Mouse (Mus musculus) embryo, embryonic 9.5 days (tissue): ENCODE measurements around the gene 1190002N15Rik.

Experiments used
- DNase-seq: peaks from one replicate; pipeline ENCODE4 v3.0.0-alpha.2; 2017; ENCODE audit errors: extremely low spot score

Gene 1190002N15Rik

DNA sequence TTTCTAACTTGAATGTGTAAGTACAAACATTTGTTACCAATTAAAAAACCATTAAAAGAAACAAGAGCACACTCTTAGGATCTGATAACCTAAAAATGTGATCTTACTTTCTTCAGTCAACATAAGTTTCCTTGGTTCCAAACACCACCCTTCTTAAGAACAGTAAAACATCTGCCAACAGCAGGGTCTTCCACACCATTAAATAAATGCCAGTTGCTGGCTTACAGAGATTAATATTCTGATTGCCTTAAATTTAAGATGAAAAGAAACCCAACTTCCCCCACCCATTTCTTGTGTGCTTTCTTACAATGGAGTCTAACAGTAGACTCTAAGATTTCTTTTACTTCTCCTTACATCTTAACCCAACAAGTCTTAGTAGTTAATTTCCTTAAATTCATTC lies 7.9 kb downstream of the 1190002N15Rik start:
- no peak for DNase-seq

- no peak for DNase-seq
Observed at GRCm38 (mm10) chr9:94529146-94529746, 8.6 kb downstream of the 1190002N15Rik start.

DNA sequence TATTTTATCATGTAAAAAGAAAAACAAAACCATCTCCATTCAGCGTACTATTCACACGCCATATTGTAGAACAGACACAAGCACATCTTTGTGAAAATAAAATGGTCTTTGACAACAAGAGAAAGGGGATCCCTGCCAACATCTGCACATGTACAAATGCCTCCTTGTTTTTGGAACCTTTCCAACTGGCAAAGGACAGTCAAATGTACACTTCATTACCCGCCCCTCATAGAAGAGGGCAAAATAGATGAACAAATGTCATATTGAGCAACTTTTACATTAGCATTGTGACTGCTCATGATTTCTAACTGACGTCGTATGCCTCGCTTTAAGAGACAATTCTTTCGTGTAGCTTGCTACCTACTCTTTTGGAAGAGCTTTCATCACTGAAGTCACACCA lies 11.4 kb downstream of the 1190002N15Rik start:
- no peak for DNase-seq

DNA sequence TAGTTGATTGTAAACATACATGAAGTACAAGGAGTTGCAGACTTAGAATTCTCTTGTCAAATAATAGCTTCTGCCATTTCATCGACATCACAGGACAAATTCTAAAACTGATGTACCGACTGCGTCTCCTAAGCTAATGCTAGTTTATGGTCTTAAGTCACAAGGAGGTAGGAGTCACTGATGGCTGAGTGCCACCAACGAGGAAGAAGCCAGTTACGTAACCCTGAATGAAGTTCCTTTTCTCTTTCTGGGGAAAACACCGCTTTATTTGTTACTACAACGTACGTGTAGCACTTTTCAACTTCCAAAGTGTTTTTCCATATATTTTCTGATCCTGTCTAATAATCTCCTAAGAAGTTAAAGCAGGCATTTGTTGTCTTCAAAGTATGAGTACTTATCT lies 25.6 kb downstream of the 1190002N15Rik start:
- no peak for DNase-seq

DNA sequence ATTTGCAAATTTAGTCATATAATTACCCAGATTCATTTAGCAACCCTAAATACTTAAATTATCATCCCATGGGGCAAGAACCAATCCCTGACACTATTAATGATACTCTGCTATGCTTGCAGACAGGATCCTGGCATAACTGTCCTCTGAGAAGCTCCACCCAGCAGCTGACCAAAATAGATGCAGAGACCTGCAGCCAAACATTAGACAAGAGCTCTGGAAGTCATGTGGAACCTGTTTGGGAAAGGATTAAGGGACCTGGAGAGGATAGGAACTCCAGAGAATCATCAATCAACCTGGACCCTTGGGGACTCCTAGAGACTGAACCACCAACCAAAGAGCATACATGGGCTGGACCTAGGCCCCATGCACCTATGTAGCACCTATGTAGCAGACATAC lies 26.7 kb downstream of the 1190002N15Rik start:
- no peak for DNase-seq

- DNase-seq: no peak
Observed at GRCm38 (mm10) chr9:94506980-94507379, 30.9 kb downstream of the 1190002N15Rik start.

- no peak for DNase-seq
Observed at GRCm38 (mm10) chr9:94491467-94491866, 46.4 kb downstream of the 1190002N15Rik start.

DNA sequence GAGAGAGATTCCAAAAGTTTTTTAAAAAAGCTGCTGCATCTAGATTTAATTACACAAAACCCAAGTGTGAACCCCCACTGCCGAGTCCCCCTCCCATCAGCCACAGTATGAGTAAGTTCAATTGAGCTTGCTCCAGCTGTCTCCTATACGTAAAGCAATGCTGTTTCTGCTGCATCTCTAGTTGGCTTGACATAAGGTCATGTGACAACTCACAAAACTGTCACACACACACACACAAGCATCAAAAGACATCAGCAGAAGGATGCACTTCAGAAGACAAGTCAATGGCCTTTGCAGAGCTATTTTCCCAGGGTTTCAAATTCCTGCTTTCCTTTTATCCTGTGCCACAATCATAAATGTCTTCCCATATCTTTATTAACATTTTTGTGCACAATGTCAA lies 49.9 kb downstream of the 1190002N15Rik start:
- DNase-seq: no peak

DNA sequence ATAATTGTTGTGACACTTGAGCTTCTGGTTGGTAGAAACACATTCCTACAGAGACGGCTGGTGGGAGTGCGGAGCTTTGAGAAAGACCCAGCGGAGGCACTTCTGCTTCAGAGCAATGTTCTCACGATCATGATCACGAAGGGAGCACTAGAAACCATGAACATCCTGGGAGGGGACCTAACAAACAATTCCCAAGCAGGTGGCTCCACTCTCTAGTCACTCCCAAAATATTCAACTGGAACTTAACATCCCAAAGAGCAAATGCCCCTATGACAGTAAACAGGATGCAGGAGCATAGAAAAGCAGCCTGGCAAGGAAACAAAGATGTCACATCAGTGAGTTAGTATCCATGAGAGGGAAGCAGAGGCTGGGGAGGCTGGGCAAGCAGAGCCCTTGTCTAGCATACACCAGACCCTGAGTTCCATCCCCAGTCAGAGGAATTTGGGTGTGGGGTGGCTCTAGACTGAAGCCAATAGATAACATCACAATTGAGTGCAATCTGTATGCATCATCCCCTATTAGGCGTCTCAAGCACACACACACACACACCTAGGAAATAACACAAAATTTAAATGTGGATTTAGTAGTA lies 54.5 kb downstream of the 1190002N15Rik start:
- no peak for DNase-seq

DNA sequence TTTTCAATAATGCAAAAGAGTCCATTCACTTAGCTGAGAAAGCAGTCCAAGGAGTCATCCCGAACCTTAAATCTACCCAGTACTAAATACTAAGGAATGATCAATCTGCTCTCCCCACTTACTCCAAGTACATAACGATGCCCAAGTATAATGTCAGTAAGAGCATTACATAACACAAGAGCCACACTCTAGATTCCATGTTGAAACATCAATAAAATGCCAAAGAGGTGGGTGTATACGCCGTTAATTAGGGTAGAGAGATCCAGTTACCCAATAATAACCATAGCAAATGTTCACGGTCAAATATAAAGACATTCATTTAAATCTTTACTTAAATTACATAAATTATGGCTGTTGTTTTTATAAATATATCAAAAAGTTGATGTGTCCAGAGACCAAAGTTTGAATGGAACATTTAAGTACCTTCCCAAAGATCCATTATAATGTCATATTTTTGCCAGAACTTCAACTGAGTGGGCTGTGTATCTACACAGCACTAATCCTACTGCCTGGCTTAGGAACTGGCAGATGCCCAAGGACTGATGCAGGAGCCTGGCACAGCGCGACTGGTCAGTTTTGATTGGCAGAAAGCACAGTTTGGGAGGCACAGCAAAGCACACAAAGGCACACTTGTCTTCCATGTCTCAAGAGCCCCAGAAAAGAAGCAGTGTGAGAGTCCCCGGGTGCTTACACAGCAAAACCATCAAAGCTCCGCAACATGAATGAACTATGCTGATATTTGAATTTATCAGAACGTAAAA lies 55.5 kb downstream of the 1190002N15Rik start:
- no peak for DNase-seq

DNA sequence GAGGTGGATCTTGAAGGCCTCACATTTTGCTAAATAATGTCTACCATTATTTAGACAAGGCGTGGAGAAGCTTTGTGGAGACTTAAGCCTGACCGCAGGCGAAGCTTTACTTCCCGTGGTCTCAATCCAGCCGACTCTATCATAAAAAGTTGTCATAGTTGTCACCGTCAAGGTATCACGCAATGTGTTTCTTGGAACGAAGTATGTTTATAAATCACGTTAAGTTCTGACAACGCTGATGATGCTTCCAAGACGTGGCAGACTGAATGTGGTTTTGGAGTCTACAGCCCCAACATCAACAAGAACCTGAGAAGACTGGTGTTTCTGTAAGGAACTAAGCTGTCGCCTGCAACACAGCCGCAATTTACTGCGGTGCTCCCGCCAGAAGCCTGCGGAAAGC lies 56.8 kb downstream of the 1190002N15Rik start:
- no peak for DNase-seq

DNA sequence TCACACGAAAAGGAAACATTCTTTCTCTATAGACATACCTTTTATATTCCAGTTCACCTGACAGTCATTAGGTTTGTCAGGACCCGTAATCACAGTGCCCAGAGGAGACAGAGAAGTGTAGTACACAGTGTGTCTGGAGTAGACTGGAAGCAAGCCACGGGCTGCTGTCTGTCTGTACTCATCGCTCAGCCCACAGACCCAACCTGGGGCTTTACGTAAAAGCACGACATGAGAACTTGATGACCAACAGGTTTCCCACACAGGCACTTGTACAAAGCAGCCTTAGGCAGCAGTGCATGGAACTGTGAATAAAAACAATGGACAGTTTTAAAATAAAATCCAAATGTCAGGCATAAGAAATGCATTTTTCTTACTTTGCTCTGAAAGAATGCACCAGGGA lies 58.5 kb downstream of the 1190002N15Rik start:
- DNase-seq: no peak

GRCm38 (mm10) chr9:94478954-94479353 lies 58.9 kb downstream of the 1190002N15Rik start:
- DNase-seq: no peak

DNA sequence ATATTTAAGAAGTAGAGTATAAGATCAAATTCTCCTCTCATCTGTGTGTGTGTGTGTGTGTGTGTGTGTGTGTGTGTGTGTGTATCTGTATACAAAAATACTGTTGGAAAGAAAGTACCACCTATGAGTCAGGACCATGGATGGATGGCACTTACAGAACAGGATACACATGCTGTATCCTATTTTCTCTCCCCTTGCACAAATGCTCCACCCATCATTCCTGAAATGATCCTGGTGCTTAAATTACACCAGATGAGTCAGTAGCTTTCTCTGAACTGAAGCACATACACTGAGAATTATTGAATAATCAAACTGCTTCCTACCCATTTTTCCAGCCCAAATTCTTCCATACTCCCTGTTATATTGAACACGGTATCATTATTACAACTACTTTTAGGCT lies 61.9 kb downstream of the 1190002N15Rik start:
- DNase-seq: no peak

GRCm38 (mm10) chr9:94473898-94474297 lies 64.0 kb downstream of the 1190002N15Rik start:
- no peak for DNase-seq

DNA sequence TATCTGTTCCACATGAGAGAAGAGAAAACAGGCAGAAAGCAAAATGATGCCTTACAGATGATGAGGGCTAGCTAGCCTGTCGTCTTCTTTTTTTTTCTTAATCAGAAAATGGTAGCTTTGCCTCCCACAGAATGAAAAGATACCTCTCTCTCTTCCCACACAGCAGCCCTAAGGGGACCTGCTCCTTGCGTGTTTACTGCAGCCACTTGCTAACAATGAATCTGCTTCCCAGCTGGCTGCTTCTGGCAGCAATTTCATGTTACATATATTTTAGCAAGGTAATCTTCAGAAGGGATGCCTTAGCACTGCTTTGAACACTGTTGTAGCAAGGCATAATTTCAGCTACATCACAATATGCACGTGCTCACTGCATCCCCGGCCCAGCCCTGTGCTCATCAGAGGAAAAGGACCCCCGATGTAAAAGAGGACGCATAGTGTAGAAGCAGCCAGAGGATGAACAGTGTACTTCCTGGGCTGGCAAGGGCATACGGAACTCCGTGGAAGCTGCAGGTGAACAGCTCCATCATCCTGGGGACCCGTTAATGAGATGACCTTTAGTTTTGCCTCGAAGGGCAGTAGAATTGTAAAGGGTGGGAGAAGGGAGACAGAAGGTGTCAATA lies 64.8 kb downstream of the 1190002N15Rik start:
- no peak for DNase-seq

DNA sequence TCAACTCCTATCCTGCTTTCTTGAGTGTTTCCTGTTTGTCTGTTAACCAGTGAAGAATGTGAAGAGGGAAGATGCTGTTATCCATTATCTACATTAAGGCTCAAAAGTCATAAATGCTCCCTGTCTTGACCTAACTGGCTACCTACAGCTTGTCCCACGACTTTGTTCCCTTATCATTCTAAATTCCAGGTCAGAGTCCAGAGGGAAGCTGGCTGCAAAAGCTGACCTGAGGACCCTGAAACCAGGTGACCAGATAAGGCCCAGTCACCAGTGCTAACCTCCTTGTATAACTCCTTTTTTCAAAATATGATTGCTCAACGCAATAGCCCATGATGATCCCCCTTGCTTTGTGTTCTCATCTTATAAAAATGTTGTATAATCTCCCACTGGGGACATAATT lies 66.4 kb downstream of the 1190002N15Rik start:
- DNase-seq: no peak
